Mouse (Mus musculus) brain, embryonic 14.5 days (tissue): ENCODE data around the gene Cotl1. TPM values are rescaled to one million over a fixed set of nuclear protein-coding genes. Genes with fewer than 3 reads are reported as not detected.
A peak's percentile ranks its signal among the peaks of the same experiment; 100 is the strongest.

ENCODE experiments used
- DNase-seq: peaks from one replicate; pipeline ENCODE4 v3.0.0-alpha.2; 2011; ENCODE audit warnings: low read depth
- CTCF ChIP-seq: fragments of 200-500 bp; IDR thresholded peaks from 2 replicates; pipeline ENCODE4 v1.5.1; 2012; ENCODE audit warnings: inconsistent platforms, mild to moderate bottlenecking, moderate library complexity, borderline replicate concordance; ENCODE audit not compliant: insufficient read depth, insufficient read length; ENCODE audit errors: extremely low read depth
- POLR2A ChIP-seq: fragments of 200-500 bp; IDR thresholded peaks from 2 replicates; pipeline ENCODE4 v1.6.1; 2012; ENCODE audit warnings: mild to moderate bottlenecking, inconsistent platforms, borderline replicate concordance; ENCODE audit not compliant: poor library complexity, insufficient read depth, insufficient read length, severe bottlenecking; ENCODE audit errors: extremely low read depth
- polyA plus RNA-seq: library from polyadenylated mRNA; depleted of rRNA; stranded (reverse); fragments of >200 nt; gene quantifications from 2 replicates; pipeline ENCODE4 v1.2.3, GENCODE M21; 2012; rRNA removed

Cotl1 gene
- polyA plus RNA-seq, 1 experiment = 273 TPM

DNA sequence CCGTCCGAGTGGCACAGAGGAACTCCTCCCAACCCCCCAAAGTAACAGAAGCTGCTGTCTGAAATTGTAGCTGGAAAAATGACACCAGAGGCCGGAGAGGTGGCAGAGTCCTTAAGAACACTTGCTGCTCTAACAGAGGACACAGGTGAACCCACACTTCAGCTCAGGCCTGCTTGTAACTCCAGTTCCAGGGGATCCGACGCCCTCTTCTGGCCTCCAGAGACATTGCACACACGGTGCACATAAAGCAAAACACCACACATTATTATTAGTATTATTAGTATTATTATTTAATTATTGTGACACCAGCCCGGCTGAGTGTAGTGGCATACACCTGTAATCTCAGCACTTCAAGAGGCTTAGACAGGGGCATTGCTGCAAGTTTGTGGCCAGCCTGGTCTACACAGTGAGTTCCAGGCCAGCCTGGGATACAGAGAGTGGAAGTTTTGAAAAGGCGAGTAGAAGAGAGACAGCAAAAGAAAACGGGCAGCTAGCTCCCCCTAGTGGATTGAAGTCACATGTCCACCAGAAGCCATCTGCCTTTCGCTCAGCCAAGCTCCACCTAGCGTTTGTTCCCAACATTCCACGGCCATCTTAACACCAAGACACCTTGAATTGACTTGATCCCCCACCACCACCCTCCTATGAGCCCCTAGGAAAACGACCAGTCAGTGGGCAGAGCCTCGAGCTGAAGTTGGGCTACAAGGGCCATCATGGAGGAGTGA, 61.2 kb downstream of the Cotl1 start:
- TF ChIP-seq CTCF (peak; percentile 94), POLR2A (no peak)
- peak; percentile 91 for DNase-seq

GRCm38 (mm10) chr8:119778263-119778662, 62.1 kb downstream of the Cotl1 start, which contains the start of gene Tldc1:
Gene Tldc1, minus strand, starts transcription at chr8:119778416.
- peak; percentile 99 for DNase-seq
- TF ChIP-seq POLR2A (peak; percentile 50; the same call in 1 of the 2 replicates), CTCF (no peak)

DNA sequence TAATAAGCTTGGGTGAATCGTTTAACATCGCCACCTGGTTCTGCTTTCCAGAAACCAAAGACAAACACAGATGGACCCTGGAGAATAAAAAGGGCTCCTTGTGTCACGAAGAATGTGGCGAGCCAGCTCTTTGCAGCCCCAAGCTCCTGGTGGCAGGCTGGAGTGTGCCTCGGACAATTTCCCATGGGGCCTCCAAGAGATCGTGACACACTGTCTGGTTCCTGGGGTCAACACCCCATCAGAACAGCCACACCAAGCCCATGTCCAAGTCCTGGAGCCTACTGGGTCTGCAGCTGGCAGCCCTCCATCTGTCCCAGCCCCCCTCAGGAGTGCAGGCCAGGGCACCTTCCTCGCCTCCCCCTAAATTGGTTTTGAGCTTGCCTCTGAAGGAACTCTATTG, 62.6 kb downstream of the Cotl1 start:
- DNase-seq = peak; percentile 45
- TF ChIP-seq POLR2A (no peak), CTCF (no peak)

GRCm38 (mm10) chr8:119776668-119777245, 63.6 kb downstream of the Cotl1 start:
- no peak for TF ChIP-seq CTCF
- TF ChIP-seq POLR2A = no peak
- DNase-seq = no peak

DNA sequence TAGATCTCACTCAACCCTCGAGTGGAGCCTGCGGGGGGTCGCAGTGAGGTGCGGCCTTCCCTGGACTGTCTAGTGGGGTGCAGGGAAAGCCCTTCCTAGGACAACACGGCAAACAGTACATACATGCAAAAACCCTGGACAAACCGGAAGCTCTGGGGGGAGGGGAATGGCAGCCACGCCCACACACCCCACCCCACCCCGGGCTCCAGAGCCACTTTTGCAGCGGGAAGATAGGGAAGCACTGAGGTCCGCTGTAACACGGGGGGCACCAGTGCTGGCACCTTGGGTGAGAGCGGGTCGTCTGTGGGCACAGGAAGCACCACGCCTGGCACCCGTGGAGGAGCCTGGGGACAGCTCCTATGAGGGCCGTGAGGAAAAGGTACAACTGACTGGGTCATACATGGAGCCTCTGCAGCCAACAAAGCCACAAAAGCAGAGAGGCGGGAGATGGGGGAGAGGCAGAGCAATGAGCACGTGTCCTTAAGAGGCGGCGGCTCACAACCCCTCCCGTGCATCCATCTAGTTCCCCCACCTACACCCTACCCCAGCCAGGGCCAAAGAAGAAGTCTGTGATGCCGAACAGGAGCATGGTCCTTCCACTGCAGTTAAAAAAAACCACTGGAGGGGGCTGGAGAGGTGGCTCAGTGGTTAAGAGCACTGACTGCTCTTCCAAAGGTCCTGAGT, 74.4 kb downstream of the Cotl1 start:
- DNase-seq = no peak
- TF ChIP-seq POLR2A = no peak
- TF ChIP-seq CTCF = no peak

- no peak for DNase-seq
- TF ChIP-seq POLR2A = no peak
- no peak for TF ChIP-seq CTCF
These were observed 75.0 kb downstream of the Cotl1 start for GRCm38 (mm10) chr8:119765311-119765710.

- DNase-seq = no peak
- TF ChIP-seq POLR2A (no peak), CTCF (no peak)
These were observed 77.8 kb downstream of the Cotl1 start for GRCm38 (mm10) chr8:119762226-119763220.

DNA sequence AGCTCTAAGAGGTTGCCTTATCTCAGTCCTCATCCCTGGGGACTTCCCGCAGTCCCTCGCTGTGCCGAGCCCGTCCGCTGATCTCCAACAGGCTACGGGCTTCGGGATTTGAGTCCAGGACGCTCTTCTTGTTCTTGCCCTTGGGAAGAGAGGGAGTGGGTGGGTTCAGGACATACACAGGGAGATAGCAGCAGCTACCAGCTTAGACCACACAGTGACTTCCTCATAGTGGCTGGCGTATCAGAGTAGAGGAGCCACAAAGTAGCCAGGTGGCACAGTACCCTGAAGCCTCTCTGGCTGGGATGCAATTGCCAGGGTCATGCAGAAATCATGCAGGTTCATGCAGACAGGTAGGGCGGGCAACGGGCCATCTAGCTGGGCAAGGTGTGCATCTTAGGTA, 78.7 kb downstream of the Cotl1 start:
- TF ChIP-seq CTCF (no peak), POLR2A (no peak)
- no peak for DNase-seq

Other genes starting within 250 kb of the Cotl1 start
- gene Taf1c, start 235.3 kb downstream of the Cotl1 start, polyA plus RNA-seq = 24.0 and 36.7 TPM in 2 replicates
- gene Adad2, start 227.8 kb downstream of the Cotl1 start, polyA plus RNA-seq = 0.12 and 0.25 TPM in 2 replicates
- 0.14 and 0.23 TPM in 2 replicates for gene Kcng4, start 204.9 kb downstream of the Cotl1 start, polyA plus RNA-seq
- 3.1 TPM in 2 replicates for gene Wfdc1, start 174.2 kb downstream of the Cotl1 start, polyA plus RNA-seq
- gene Atp2c2, start 140.5 kb downstream of the Cotl1 start, polyA plus RNA-seq = 0.24 and 0.38 TPM in 2 replicates
- gene Tldc1, start 62.1 kb downstream of the Cotl1 start, polyA plus RNA-seq = 13.5 and 16.1 TPM in 2 replicates
- 16.2 and 17.6 TPM in 2 replicates for gene Klhl36, start 21.7 kb upstream of the Cotl1 start, polyA plus RNA-seq
- gene Usp10, start 69.8 kb upstream of the Cotl1 start, polyA plus RNA-seq = 92.7 and 143 TPM in 2 replicates
- 54.5 and 59.3 TPM in 2 replicates for gene Gm20388, start 70.3 kb upstream of the Cotl1 start, polyA plus RNA-seq
- gene Crispld2, start 151.9 kb upstream of the Cotl1 start, polyA plus RNA-seq = 1.3 and 2.2 TPM in 2 replicates